Mouse (Mus musculus): ENCODE results near the gene Hoxb7. TPM values are rescaled to one million over a fixed set of nuclear protein-coding genes. Genes with fewer than 3 reads are reported as not detected.

The Hoxb7 gene
- total RNA-seq, 1 experiment from 2014 or later = 54.7 TPM

DNA sequence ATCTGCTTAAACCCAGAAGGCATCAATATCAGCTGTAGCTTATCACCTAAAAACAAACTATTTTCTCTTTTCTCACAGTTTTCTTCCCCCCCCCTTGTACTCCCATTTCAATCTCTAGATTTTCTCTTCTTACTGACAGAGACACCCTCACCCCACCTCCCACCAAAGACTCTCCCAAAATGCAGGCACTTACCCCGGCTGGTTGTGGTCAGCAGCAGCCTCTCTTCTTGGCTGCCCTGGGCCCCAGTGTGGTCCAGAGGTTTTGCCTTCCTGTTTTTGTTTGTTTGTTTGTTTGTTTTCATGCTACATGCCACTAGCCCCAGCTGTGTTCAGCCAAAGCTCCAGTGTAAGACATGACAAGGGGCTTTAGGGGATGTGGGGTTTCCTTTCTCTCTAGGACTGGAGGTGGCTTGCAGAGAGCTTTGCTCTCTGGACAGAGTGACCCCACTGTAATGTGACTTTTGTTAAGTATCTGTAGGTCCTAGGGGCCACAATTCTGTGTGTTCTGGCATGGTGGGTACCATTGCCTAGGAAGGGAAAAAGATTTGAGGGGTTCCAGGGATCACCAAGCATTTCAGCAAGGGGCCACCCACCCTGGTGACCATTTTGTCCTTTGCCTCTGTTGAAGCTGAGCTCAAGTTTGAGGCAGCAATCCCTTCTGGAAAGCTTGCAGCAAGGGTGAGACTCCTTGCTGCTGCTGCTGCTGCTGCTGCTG is 18.2 kb upstream of the Hoxb7 start:
- DNase-seq = no peak

DNA sequence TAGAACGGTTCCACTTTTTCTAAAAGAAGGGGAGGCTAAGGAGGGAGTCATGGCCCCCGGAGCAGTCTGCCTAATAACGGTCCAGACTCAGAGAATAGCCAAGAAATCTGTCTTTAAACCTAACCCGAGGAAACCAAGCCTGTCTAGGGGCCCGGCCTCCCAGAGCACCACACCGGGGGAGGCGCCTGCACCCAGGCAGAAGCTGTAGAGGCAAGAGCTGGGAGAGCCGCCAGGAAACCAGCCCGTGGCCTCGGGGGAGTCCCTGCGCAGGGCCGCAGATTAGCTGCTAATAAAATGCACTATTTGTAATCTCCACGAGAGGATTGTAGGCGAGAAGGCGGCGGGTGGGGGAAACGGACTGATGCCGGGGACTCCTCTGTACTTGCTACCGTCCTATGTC is 16.6 kb upstream of the Hoxb7 start:
- DNase-seq = peak; percentile 90

DNA sequence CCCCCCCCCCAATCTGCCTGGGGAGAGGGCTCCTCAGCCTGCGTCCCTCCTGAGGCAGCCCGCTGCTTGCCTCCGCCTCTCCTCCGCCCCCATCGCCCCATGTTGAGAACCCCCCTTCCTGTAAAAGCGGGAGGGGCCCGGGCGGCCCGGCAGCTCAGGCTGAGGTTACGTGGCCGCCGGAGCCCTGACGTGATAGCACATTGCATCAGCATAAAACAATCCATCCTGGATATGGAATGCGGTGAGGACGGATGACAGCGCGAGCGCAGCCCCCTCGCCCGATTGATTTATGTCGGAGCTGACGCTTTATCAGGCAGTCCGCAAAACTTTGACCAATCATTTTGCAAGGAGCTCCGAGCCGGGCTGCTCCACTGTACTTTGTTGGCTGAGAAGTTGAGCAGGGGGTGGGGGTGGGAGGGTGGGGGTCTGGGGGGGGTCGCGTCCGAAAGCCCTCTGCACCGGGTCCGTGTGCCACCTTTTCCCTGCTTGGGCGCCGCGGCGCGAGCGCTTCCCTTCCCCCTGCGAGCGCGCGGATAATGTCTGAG is 15.4 kb upstream of the Hoxb7 start, which contains the start of gene Hoxb9:
TSS of gene Hoxb9 (plus strand) at position 462 of the 545 bp plus-strand sequence.
- DNase-seq = peak; percentile 89

DNA sequence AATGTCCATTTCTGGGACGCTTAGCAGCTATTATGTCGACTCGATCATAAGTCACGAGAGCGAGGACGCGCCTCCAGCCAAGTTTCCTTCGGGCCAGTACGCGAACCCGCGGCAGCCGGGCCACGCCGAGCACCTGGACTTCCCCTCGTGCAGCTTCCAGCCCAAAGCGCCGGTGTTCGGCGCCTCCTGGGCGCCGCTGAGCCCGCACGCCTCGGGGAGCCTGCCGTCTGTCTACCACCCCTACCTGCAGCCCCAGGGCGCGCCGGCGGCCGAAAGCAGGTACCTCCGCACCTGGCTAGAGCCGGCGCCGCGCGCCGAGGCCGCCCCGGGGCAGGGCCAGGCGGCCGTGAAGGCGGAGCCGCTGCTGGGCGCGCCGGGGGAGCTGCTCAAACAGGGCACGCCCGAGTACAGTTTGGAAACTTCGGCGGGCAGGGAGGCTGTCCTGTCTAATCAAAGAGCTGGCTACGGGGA is 14.8 kb upstream of the Hoxb7 start:
- DNase-seq = peak; percentile 74

DNA sequence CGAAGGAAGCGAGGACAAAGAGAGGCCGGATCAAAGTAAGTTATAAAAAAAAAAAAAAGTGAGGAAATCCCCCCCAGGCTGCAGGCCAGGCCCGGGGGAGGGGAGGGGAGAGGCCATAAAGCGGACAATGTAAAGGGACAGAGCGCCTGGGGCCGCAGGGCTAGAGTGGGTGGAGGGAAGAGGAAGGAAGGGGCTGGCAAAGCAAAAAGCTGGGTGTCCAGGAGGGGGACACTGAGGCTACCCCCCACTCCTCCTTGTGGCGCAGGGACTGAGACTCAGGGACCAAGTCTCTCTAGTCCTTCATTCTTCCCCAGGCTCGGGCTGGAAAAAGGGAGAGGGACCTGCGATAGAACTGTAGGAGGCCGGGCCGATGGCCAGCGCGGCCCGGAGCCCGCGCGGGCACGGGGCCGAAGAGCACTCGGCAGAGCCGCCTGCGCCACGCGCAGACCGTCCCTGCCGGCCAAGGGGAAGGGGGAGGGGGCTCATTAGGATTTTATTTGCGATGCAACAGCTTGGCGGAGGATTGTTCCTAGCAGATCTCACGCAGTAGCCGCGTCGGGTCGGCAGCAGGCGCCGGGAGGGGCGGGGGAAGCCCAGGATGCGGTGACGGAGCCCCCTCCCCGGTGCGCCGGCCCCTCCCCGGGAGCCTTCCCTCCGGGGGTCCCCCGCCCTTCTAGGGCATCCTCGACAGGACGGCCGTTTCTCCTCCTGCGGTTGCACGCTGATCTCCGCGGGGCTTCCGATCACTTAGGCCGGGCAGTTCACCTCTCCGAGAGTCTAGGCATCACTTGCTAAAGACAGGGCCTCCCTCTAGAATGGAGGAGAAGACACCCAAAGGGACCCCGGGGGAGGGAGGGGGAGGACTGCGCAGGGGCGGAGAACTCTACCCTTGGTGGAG is 14.2 kb upstream of the Hoxb7 start:
- peak; percentile 55 for DNase-seq

DNA sequence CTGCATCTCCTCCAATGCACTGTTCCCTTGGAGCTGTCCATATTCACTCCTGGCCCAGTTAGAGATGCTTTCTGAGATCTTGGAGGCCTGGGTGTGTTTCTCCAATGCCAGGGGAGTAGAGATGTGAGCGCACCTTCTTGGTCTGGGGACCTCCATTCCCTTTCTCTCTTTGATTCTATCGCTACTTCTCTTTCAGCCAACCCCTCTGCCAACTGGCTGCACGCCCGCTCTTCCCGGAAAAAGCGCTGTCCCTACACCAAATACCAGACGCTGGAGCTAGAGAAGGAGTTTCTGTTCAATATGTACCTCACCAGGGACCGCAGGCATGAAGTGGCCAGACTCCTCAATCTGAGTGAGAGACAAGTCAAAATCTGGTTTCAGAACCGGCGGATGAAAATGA is 12.0 kb upstream of the Hoxb7 start:
- DNase-seq = no peak

DNA sequence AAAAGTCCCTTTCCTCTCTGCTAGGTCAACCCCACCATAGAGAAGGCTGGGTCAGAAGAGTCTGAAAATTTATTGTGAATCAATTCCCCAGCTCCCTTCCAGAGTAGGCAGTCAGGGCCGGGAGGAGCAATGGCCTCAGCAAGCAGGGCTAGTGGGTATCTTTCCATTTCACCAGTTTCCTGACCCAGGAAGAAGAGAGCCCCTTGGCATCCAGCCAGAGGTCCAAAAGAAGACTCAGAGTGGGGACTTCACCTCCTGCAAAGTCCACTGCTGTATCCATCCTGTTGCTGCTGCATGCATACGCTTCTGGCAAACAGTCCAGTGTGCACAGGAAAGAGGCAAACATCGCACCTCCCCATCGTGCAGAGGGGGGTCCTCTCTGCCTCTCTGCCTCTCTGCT is 10.5 kb upstream of the Hoxb7 start:
- peak; percentile 61 for DNase-seq

DNA sequence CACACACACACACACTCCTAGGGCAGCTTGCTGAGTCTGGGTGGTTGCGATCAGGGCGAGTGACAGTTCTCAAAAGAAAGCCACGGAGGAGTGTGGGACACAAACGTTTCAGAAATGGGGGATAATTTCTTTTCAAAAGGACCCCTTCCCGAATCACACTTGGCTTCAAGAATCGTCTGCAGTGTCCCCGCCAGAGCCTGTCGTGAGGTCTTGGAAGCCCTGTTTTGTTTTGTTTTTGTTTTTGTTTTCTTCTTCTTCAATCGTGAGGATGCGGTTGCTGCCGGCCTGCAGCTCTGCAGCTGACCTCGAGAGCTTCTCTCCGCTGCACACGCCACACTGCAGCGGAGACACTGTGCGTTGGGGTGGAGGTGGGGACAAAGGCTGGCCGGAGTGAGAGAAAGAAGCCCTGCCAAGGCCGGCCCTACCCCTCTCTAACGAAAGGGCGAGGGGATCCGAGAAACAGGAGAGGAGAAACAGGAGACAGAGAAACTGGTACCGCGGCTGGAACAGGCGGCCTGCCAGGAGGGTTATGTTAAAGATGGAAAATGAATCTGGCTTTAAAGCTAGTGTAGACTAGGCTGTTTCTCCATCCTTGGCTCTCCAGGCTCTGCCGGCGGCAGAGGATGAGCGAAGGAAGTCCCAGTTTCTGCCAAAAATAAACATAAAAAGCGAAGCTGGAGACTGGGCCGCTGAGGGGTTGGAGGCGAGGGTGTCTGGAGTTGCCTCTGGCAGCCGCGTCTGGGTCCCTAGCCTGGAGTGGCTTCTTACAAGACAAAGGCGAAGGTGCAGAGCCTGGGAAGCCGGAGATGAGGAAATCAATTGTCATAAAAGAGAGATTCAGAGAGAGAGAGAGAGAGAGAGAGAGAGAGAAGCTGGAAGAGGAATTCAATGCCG is 9.0 kb upstream of the Hoxb7 start:
- peak; percentile 62 for DNase-seq

DNA sequence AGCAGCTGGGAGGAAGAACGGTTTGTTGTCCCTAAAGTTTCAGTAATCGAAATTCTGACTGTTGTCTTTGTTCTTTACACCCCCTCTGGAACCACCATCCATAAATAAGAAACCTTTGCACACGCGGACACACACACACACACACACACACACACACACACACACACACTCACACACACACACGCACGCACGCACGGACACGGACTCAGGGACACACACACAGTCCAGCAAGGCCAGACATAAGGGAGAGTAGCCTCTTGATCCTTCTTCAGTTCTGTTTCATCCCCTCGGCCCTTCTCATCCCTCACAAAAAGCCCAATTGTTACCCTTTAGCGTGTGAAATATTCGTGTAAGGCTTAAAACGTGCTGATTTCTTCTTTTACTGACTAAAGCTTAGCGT is 8.1 kb upstream of the Hoxb7 start:
- no peak for DNase-seq

DNA sequence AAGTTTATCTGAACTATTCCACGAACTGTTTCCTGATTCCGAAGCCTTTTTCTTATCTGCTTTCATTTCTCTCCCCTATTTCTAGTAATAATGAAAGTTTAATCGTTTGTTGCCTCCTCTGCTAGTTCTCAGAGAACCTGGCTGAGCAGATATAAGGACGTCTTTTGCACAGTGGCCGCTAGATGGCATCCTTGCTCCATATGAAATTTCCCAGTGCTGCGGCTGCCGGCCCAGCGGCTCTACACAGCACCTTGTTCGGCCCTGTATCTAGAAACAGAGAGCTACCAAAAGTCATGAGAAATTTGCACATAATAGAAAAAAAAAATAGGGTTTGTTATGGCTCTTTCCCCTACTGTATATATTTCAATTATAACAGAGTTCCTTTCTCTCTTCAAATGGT is 7.7 kb upstream of the Hoxb7 start:
- DNase-seq = peak; percentile 86

DNA sequence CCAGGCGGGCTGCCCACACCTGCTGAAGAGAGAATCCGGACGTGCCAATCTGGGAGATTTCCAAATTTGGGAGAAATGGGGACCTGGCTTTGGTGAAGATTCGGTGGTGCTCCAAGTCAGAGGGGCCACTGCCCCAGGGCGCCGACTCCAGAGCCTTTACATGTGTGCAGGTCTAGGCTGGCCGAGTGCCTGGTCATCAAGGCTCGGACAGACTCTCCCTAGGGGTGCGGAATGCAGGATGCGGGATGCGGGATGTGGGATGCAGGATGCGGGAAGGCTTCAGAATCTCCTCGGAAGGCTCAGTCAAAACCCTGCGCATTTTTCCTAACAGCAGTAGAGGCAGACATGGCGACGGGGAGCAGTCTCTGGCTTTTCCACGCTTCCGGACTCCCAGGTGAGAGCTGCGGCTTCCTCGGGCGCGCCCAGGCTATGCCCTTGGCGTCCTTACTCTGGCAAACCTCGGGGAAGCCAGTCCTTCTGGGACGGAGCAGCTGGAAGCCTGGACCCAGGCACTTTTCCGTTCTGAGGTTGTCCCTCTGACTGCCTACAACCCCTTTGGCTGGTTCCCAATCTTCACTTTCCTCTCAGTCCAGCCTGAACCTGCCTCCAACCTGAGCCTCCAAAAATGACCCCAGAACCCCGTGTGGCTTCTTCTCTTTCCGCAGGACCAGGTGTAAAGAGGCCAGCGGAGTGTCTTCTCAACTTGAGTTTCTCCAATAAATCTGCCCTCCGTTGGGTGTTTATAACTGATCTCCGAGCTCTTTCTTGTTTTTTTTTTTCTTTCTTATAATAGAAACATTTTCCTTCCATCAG is 6.8 kb upstream of the Hoxb7 start:
- no peak for DNase-seq

DNA sequence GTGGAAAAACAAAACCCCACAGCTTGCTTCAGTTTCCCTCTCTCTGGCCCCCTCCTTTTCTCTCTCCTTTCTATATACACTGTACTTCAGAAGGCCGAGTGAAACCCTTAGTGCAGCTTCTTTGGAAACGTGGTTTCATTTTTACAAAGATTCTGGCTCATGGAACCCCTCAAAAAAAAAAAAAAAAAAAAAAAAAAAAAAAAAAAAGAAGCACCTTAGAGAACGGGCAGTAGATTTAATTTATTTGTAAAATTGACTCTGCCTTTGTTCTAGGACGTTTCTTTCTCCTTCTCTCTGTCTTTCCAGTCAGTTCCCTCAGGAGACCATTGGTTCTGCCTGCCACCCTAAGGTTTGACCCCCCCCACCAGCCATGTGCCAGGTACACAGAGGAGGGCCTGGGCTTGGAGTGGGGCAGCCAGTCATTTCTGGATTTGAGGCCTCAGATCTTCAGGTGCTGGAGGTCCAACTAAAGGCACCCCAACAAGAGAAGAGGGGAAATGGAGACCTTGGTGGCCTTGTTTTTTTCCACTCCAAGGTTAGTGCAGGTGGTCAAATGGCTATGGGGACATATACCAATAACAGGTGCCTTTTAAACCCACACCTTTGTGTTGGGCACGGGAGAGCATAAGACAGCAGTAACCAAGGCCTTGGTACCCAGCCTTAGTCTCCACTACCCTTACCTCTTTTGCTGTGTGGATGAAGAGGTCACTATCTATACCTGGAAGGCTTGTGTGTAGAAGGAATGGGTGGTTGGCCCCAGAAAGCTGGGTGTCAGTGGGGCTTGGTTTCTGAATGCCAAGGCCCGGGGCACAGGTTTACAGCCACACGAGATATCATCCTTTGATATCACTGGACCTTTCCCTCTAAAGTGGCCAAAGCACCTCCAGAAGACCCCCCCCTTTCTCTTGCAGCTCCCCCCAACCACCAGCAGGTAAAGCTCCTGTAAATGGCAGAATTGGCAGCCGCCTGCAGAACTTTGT is 5.7 kb upstream of the Hoxb7 start:
- DNase-seq = no peak

DNA sequence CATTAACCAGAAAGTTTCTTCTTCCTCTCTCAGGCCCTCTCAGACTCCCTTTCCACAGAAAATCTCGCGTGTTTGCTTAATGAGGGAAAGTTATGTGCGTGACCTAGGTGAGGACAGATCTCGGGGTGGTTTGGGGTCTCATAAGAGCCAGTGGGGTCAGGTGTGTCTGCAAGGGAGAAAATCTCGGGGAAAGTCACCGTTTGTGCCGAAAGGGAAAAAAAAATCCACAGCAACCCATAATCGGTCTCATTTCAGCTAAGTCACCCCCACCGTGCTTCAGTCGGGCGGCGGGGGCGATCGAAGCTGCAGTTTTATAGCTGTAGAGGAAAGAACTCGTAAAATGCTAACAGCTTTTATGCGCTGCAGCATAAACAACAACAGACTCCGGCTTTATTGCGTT is 5.0 kb upstream of the Hoxb7 start:
- no peak for DNase-seq

DNA sequence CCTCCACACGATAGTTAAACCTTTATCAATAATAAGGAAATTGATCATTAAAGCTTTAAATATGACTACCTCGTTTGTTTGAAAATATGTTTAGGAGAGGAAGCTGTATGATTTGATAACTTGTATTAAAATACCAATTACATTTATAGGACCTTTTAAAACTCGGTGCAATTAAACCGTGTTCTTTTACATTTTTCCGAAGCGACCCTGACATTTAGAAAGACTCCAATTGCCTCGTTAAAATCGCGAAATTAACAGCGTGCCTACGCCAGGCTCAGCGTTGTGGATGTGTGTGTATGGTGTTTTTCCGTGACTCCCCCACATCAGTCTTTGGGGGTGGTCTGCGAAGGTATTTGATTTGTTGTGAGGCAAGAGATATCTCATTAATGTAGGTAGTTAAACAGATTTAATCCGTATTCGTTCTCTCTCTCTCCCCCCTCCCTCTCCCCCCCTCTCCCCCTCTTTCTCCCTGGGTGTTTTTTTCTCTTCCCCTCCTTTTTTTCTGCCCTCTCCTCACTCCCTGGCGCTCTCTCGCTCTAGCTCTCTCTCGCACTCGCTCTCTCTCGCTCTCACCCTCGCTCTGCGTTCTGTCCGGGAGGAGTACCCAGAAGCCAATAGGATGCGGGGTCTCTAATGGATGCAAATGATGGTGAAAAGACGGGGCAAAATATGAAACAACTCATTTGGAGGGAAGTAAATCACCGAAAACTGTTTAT is 4.4 kb upstream of the Hoxb7 start, which contains the start of gene Hoxb8:
TSS of gene Hoxb8 (plus strand) at position 51 of the 716 bp plus-strand sequence.
- DNase-seq = no peak

DNA sequence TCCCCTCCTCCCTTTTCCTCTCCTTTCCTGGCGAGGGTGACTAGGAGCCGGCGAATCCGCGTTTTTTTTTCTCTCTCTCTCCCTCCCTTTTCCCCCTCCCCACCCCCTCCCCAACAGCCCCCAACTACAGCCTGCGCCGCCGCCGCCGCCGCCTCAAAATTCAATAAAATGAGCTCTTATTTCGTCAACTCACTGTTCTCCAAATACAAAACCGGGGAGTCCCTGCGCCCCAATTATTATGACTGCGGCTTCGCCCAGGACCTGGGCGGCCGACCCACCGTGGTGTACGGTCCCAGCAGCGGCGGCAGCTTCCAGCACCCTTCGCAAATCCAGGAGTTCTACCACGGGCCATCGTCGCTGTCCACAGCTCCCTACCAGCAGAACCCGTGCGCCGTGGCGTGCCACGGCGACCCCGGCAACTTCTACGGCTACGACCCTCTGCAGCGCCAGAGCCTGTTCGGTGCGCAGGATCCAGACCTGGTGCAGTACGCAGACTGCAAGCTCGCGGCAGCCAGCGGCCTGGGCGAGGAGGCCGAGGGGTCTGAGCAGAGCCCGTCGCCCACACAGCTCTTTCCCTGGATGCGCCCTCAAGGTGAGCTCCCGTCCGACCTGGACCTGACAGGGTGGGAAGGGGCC is 3.5 kb upstream of the Hoxb7 start:
- DNase-seq = no peak

DNA sequence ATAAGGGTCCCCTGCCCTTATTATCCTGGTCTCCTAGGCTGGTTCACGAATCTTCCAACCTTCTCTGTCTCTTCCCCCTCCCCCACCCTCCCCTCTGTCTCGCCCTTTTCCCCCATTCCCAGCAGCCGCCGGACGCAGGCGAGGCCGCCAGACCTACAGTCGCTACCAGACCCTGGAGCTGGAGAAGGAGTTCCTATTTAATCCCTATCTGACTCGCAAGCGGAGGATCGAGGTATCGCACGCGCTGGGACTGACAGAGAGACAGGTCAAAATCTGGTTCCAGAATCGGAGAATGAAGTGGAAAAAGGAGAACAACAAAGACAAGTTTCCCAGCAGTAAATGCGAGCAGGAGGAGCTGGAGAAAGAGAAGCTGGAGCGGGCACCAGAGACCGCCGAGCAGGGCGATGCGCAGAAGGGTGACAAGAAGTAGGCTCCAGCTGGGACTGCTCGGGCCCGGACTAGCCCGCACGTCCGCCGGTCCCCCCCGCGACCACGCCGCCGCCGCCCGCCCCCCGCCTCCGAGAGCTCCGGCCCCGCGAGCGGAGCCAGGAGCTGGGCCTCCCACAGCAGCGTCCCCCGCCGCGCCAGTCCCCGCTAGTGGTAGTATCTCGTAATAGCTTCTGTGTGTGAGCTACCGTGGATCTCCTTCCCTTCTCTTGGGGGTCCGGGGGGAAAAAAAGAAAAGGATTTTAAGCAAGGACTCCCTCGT is 2.2 kb upstream of the Hoxb7 start:
- peak; percentile 56 for DNase-seq

DNA sequence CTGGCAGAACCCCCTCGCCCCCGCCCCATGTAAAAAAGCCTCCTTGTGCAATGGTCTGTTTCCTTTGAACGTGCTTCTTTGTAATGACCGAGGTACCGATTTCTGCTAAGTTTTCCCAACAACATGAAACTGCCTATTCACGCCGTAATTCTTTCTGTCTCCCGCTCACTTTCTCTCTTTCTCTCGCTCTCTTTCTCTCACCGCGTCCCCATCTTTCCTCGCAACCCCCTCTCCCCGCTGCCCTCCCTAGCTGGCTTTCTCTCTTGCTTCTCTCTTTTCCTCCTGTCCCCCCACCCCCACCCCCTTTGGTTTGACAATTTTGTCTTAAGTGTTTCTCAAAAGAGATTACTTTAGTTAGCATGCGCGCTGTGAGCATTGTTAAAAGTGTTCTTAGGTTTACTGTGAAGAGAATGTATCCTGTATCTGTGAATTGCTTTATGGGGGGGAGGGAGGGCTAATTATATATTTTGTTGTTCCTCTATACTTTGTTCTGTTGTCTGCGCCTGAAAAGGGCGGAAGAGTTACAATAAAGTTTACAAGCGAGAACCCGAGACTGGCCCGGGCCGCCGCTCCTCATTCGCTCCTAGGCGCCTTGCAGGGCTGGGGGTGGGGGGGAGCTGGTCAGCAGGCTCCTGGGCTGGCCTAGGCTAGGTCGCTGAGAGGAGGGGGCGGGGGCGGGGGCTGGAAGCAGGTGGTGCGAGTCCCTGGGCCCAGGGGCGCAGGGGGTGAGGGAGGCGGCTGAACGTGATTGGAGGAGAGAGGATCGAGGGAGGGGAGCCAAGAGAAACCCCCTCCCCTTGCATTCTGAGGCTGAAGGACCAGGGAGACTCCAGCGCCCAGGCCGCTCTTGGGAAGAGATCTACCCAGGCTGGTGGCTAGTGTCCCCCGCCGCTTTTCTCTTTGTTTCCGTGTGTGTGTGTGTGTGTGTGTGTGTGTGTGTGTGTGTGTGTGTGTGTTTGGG is 1.4 kb upstream of the Hoxb7 start:
- peak; percentile 80 for DNase-seq

Measured in adrenal gland, postnatal 25 days (tissue).